Mouse (Mus musculus): ENCODE data around the gene Fbxo46.
"Not testable (repeated sequence)": the region's sequence is repeated elsewhere in the genome, so short reads cannot be mapped to it uniquely, and the experiment has no call there.

The Fbxo46 gene

GRCm38 (mm10) chr7:19136168-19136567 lies 16.5 kb downstream of the Fbxo46 start:
- DNase-seq (ENCODE audit: low read depth, low spot score): no peak

DNA sequence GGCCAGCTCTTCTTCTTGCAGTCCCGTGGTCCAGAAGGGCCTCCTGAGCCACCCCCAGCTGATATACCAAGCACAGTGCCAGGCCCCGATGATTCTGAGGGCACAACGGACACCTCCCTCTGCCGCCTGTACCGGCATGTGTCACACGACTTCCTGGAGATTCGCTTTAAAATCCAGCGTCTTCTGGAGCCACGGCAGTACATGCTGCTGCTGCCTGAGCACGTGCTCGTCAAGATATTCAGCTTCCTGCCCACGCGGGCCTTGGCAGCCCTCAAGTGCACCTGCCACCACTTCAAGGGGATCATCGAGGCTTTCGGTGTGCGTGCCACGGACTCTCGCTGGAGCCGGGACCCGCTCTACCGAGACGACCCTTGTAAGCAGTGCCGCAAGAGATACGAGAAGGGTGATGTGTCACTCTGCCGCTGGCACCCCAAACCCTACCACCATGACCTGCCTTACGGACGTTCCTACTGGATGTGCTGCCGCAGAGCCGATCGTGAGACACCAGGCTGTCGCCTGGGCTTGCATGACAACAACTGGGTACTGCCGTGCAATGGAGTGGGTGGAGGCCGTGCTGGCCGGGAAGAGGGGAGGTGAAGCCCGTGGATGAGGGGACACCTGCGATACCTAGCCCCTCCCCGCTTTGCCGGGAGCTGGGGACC lies 17.1 kb downstream of the Fbxo46 start:
- peak; percentile 53 for DNase-seq (ENCODE audit: low read depth, low spot score)

DNA sequence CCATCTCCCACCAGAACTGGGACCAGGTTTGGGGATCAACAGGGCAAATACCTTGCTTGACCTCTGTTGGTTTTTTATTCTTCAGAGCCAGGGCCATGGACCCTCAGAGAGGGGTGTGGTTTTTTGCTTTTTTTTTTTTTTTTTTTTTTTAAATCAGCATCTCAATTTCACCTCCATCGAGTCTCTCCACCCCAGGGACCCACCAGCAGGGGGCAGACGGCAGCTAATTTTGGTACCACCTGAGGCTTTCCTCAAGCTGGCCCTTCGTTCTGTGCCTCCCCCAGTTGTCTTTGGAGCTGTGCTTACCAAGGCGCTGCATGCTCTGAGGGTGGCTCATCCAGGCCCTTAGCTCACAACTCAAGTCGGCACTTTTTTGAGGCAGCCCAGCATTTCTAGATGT lies 17.7 kb downstream of the Fbxo46 start:
- no peak for DNase-seq (ENCODE audit: low read depth, low spot score)

GRCm38 (mm10) chr7:19146793-19147192 lies 27.1 kb downstream of the Fbxo46 start:
- DNase-seq (ENCODE audit: low read depth, low spot score): no peak

GRCm38 (mm10) chr7:19147497-19148045 lies 27.9 kb downstream of the Fbxo46 start:
- DNase-seq (ENCODE audit: low read depth, low spot score): no peak

DNA sequence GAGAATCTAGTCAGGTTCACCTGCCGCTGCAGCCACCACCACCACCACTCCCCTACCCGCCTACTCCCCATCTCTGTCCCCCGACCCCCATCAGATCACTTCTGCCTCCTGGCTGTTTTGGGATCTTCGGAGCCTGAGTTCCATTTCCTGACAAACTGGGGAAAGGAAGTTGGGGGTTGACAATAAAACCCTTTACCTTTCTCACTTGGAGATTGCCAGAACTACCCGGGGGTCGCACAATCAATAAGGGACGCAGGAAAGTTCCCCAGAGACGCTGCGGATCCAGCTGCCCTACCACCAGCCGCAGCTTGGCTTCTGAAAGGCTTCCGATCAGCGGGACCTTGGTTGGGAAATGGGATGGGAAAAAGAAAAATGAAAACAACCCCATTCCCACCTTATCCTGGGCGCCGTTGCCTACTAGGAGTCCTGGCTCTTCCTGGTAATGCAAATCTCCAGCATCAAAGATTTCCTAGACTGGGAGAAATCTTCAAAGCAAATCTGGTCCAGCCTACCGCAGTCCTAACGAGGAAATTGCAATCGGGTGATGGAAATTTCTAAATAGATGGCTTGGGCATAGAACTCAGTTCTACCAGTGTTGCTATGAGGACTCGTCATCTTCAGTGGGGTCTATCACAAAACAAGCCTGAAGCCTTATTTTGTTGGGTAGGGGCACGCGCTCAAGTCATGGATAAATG lies 28.7 kb downstream of the Fbxo46 start:
- no peak for DNase-seq (ENCODE audit: low read depth, low spot score)

GRCm38 (mm10) chr7:19148875-19149541 lies 29.3 kb downstream of the Fbxo46 start, which contains the start of gene Qpctl:
Gene Qpctl, minus strand, starts transcription at chr7:19149291.
- DNase-seq (ENCODE audit: low read depth, low spot score): peak; percentile 99

DNA sequence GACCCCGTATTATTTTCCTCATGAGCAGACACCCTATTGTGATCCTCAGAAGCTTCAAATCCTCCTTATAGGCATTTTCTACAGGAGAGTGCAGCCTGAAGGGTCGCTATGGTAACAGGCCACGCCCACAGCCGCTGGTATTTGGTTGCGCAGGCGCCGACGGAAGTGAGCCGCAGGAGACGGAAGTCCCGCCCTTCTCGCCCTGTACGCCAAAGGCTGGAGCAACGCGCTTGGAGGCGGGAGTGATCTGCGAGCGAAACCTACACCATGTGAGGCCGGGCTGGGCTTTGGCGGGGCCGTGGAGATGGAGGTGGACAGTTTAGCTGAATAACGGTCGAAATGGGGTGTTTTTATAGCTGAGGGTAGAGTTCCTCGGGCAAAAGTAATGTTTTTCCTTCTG lies 30.0 kb downstream of the Fbxo46 start, which contains the start of gene Snrpd2:
Gene Snrpd2 (plus strand): TSS at position 97 of the 400 bp plus-strand sequence.
- peak; percentile 91 for DNase-seq (ENCODE audit: low read depth, low spot score)

- DNase-seq (ENCODE audit: low read depth, low spot score): not testable (repeated sequence)
These were observed 31.5 kb downstream of the Fbxo46 start for GRCm38 (mm10) chr7:19151121-19151520.

- DNase-seq (ENCODE audit: low read depth, low spot score): no peak
These were observed 35.1 kb downstream of the Fbxo46 start for GRCm38 (mm10) chr7:19154796-19155195.

GRCm38 (mm10) chr7:19155825-19156475 lies 36.3 kb downstream of the Fbxo46 start:
- no peak for DNase-seq (ENCODE audit: low read depth, low spot score)

DNA sequence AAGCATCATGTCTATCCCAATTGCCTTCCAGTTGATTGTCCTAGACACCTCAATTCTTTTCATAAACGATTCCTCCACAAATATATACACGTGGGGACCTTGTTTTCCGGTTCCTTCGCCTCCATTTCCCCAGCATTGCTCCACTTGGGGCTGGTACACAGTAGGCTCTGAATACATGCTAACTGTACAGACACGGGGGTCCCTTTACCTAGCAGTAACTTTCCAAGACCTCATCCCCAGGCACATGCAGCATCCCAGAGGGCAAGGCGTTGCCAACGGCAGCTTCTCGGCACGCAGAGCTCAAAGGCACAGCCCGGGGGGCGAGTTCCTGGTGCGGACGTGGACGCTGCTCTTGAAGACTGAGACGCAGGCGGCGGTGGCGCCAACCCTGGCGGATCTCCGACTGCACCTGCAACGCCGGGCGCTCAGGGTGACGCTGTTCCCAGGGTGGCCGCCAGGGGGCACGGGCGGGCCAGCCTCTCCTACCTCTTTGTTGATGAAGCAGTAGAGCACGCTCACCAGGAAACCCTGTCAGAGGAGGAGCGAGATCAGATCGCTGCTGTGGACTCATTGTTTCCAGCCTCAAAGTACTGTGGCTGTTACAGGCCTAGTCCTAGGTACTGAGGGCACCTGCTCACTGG lies 37.6 kb downstream of the Fbxo46 start:
- DNase-seq (ENCODE audit: low read depth, low spot score): no peak

DNA sequence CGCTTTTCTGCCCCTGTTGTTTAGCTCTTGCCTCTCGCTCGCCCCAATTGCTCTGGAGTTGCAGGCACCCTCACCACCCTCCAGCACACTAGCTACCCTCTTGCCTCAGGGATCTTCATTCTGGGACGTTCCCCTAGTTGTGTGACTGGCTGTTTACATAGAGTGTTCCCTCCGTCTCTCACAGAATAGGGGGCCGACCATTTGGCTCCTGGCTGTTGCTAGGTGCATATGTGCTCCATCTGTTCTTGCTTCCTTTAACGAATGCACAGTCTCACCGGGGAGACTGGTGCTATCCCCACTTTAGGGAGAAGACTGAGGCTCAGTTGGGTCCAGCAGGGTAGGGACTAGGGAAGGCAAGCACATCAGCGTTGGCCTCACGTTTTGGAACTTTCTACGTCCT lies 38.9 kb downstream of the Fbxo46 start:
- no peak for DNase-seq (ENCODE audit: low read depth, low spot score)

- no peak for DNase-seq (ENCODE audit: low read depth, low spot score)
These were observed 39.8 kb downstream of the Fbxo46 start for GRCm38 (mm10) chr7:19159411-19159810.

DNA sequence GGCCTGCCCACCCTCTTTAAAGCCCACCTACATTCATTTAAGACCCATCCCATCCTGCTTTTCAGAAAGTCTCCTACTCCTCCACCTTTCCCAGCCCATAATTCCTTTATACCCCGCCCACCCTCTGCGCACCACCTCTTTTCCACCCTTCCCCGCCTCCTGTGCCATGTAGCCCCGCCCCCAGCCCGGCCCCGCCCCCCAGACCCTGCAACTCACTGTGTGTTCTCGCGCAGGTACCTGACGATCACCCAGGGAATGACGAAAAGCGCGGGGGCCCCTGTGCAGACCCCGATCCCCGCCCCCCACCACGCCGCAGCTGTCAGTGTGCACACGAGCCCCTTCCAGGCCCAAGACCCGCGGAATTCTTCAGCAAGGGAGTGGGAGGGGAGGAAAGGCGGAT lies 40.5 kb downstream of the Fbxo46 start:
- DNase-seq (ENCODE audit: low read depth, low spot score): no peak

GRCm38 (mm10) chr7:19162928-19163327 lies 43.3 kb downstream of the Fbxo46 start:
- DNase-seq (ENCODE audit: low read depth, low spot score): no peak

GRCm38 (mm10) chr7:19163752-19164151 lies 44.1 kb downstream of the Fbxo46 start:
- DNase-seq (ENCODE audit: low read depth, low spot score): no peak

GRCm38 (mm10) chr7:19164189-19164588 lies 44.5 kb downstream of the Fbxo46 start:
- no peak for DNase-seq (ENCODE audit: low read depth, low spot score)

GRCm38 (mm10) chr7:19164978-19165377 lies 45.3 kb downstream of the Fbxo46 start:
- no peak for DNase-seq (ENCODE audit: low read depth, low spot score)

DNA sequence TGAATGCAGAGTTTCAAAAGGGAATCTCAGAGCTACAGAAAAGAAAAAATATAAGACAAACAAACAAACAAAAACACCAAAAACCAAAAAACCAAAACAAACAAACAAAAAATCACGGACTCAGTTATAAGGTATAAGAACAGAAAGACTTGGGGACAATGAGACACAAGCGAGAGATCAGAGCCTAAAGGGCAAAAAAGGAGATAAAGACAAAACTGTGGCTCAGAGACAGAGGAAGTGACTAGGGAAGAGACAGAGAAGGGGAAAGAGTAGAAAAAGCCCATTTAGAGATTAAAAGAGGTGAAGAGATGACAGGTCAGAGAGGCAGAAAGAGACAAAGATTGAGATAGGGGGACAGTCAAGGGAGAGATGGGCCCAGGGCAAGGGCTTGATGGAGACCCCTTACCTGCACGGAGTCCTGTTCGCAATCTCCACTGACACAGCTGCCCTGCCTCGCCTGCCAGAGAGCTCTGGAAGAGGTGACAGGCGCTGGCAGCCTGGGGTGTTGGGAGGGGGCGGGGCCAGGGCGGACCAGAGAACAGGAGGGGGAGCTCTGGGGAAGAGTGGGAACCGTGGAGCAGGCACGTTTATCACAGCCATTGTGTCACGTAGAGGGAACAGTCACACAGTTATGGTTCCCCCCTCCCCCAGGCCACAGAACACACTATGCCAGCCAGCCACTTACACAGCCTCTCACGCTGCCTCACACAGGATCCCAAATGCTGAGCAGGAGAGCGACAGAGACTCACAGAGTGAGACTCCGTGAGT lies 46.2 kb downstream of the Fbxo46 start, which contains the start of gene Gipr:
Gene Gipr (minus strand): TSS at position 472 of the 768 bp plus-strand sequence.
- no peak for DNase-seq (ENCODE audit: low read depth, low spot score)

All from telencephalon, adult 2 months (tissue).